Mouse (Mus musculus) midbrain, embryonic 11.5 days (tissue): ENCODE data around the gene Mapk1. TPM values are rescaled to one million over a fixed set of nuclear protein-coding genes. Genes with fewer than 3 reads are reported as not detected.

ENCODE experiments used
- ATAC-seq: fragments of 200-750 bp; cut with Nextera tagmentation; 2 replicates; pipeline ENCODE4 v1.8.0; 2017; ENCODE audit warnings: moderate TSS enrichment, moderate library complexity; ENCODE audit not compliant: low FRiP score
- DNase-seq: peaks from one replicate; pipeline ENCODE4 v3.0.0; 2015; ENCODE audit warnings: low spot score; ENCODE audit errors: missing footprints
- H3K27ac ChIP-seq: fragments of 300-500 bp; sonication (generic); 2 replicates; pipeline ENCODE4 v1.5.1; 2014; ENCODE audit warnings: low read depth, low read length
- H3K27me3 ChIP-seq: fragments of 300-500 bp; sonication (generic); 2 replicates; pipeline ENCODE4 v1.6.1; 2014; ENCODE audit warnings: mild to moderate bottlenecking, low read length, moderate library complexity, mixed read lengths; ENCODE audit not compliant: control insufficient read depth, insufficient read depth
- H3K36me3 ChIP-seq: fragments of 300-500 bp; sonication (generic); 2 replicates; pipeline ENCODE4 v1.6.1; 2014; ENCODE audit warnings: mild to moderate bottlenecking, low read length, moderate library complexity, mixed read lengths; ENCODE audit not compliant: control insufficient read depth, insufficient read depth
- H3K4me1 ChIP-seq: fragments of 300-500 bp; sonication (generic); 2 replicates; pipeline ENCODE4 v1.6.1; 2014; ENCODE audit warnings: low read length; ENCODE audit not compliant: control insufficient read depth, insufficient read depth
- H3K4me2 ChIP-seq: fragments of 300-500 bp; sonication (generic); 2 replicates; pipeline ENCODE4 v1.6.1; 2014; ENCODE audit warnings: mild to moderate bottlenecking, moderate library complexity
- H3K4me3 ChIP-seq: fragments of 300-500 bp; sonication (generic); 2 replicates; pipeline ENCODE4 v1.5.1; 2014; ENCODE audit warnings: low read depth, low read length
- H3K9ac ChIP-seq: fragments of 300-500 bp; sonication (generic); 2 replicates; pipeline ENCODE4 v1.6.1; 2014; ENCODE audit warnings: low read length
- H3K9me3 ChIP-seq: fragments of 300-500 bp; sonication (generic); 2 replicates; pipeline ENCODE4 v1.6.1; 2016; ENCODE audit warnings: low read length; ENCODE audit not compliant: control insufficient read depth
- WGBS: fragments of 180-500 bp; shearing (Covaris S2); extraction: QIAGEN DNeasy Blood & Tissue Kit; methylation state at CpG from one replicate; pipeline ENCODE4 v1.1.7; 2014; 5-methylcytosine and 5-hydroxymethylcytosine counted together
- polyA plus RNA-seq: library from polyadenylated mRNA; unstranded; fragments of >200 nt; fragmentation: Nextera tagmentation; extraction: Ambion mirVana; gene quantifications from 2 replicates; pipeline ENCODE4 v1.2.1, GENCODE M21; 2014

Mapk1 gene
- polyA plus RNA-seq, result 198 and 214 TPM in 2 replicates

GRCm38 (mm10) chr16:16983131-16983533 is at the start of gene Mapk1:
Gene Mapk1, plus strand, starts transcription at chr16:16983382.
- peak within 1 kb of the TSS; percentile 92 for H3K9ac ChIP-seq
- peak within 1 kb of the TSS; percentile 94 for H3K4me3 ChIP-seq
- H3K27ac ChIP-seq, result peak within 1 kb of the TSS; percentile 83
- no peaks in the 10 kb centered on the region for H3K27me3 ChIP-seq
- peak; percentile 99 for ATAC-seq
- H3K9me3 ChIP-seq, result no peaks in the 10 kb centered on the region
- under 1% methylated on average over 35 of the region's 35 CpGs for WGBS
- peaks cover 9% of the 10 kb centered on the region for H3K4me1 ChIP-seq
- H3K4me2 ChIP-seq, result peak within 1 kb of the TSS; percentile 77
- DNase-seq, result peak; percentile 99
- H3K36me3 ChIP-seq, result peaks cover 4% of the 10 kb centered on the region; the same call in 1 of the 2 replicates

- ATAC-seq (no peak), DNase-seq (no peak)
- H3K4me3 ChIP-seq, result no peak overlapping the region
- 0 out of 2 replicates have a peak, but pooled peaks cover 3% of the 10 kb centered on the region for H3K9me3 ChIP-seq
- H3K36me3 ChIP-seq, result no peaks in the 10 kb centered on the region
- no peak overlapping the region for H3K27ac ChIP-seq
- WGBS, result 95% methylated on average over 9 of the region's 9 CpGs
- H3K4me1 ChIP-seq, result no peaks in the 10 kb centered on the region
- H3K27me3 ChIP-seq, result no peaks in the 10 kb centered on the region
- H3K4me2 ChIP-seq, result no peak overlapping the region
- no peak overlapping the region for H3K9ac ChIP-seq
These were observed 43.6 kb upstream of the Mapk1 start for GRCm38 (mm10) chr16:16939543-16939942.

- Histone ChIP-seq H3K4me1 (no peaks in the 10 kb centered on the region), H3K36me3 (no peaks in the 10 kb centered on the region), H3K27me3 (no peaks in the 10 kb centered on the region), H3K9ac (no peak overlapping the region), H3K4me2 (no peak overlapping the region), H3K27ac (no peak overlapping the region), H3K9me3 (0 out of 2 replicates have a peak, but pooled peaks cover 3% of the 10 kb centered on the region), H3K4me3 (no peak overlapping the region)
- DNase-seq, result no peak
- no peak for ATAC-seq
- 93% methylated on average over 2 of the region's 2 CpGs for WGBS
These were observed 42.1 kb upstream of the Mapk1 start for GRCm38 (mm10) chr16:16941078-16941477.

GRCm38 (mm10) chr16:16958575-16958974 is 24.6 kb upstream of the Mapk1 start:
- ATAC-seq, result no peak; the same call in 1 of the 2 replicates
- 15% methylated on average over 2 of the region's 5 CpGs for WGBS
- DNase-seq, result no peak

GRCm38 (mm10) chr16:16959907-16960306 is 23.3 kb upstream of the Mapk1 start:
- ATAC-seq (no peak), DNase-seq (no peak)
- Histone ChIP-seq H3K4me3 (no peak overlapping the region), H3K27me3 (no peaks in the 10 kb centered on the region), H3K9me3 (no peaks in the 10 kb centered on the region), H3K4me2 (no peak overlapping the region), H3K27ac (no peak overlapping the region), H3K4me1 (no peaks in the 10 kb centered on the region), H3K9ac (no peak overlapping the region), H3K36me3 (no peaks in the 10 kb centered on the region)
- WGBS, result 90% methylated on average over 6 of the region's 6 CpGs

More at GRCm38 (mm10) chr16:16958575-16958974, 24.6 kb upstream of the Mapk1 start:
- no peak overlapping the region for H3K27ac ChIP-seq
- no peaks in the 10 kb centered on the region for H3K4me1 ChIP-seq
- H3K9ac ChIP-seq, result no peak overlapping the region
- no peak overlapping the region for H3K4me2 ChIP-seq
- no peak overlapping the region for H3K4me3 ChIP-seq
- no peaks in the 10 kb centered on the region for H3K27me3 ChIP-seq
- no peaks in the 10 kb centered on the region for H3K9me3 ChIP-seq
- H3K36me3 ChIP-seq, result no peaks in the 10 kb centered on the region

GRCm38 (mm10) chr16:16965149-16965548 is 18.0 kb upstream of the Mapk1 start:
- no peaks in the 10 kb centered on the region for H3K27me3 ChIP-seq
- no peak overlapping the region for H3K27ac ChIP-seq
- WGBS, result 75% methylated on average over 1 of the region's 1 CpGs
- H3K4me3 ChIP-seq, result no peak overlapping the region
- H3K36me3 ChIP-seq, result no peaks in the 10 kb centered on the region
- H3K4me2 ChIP-seq, result no peak overlapping the region
- no peak overlapping the region for H3K9ac ChIP-seq
- no peak for ATAC-seq
- no peak for DNase-seq
- no peaks in the 10 kb centered on the region for H3K4me1 ChIP-seq
- H3K9me3 ChIP-seq, result no peaks in the 10 kb centered on the region

- H3K4me1 ChIP-seq, result no peaks in the 10 kb centered on the region
- ATAC-seq, result no peak
- no peaks in the 10 kb centered on the region for H3K9me3 ChIP-seq
- no peaks in the 10 kb centered on the region for H3K27me3 ChIP-seq
- no peak overlapping the region for H3K4me3 ChIP-seq
- H3K4me2 ChIP-seq, result no peak overlapping the region
- no peaks in the 10 kb centered on the region for H3K36me3 ChIP-seq
- no peak for DNase-seq
- no peak overlapping the region for H3K9ac ChIP-seq
- no peak overlapping the region for H3K27ac ChIP-seq
These were observed 16.9 kb upstream of the Mapk1 start for GRCm38 (mm10) chr16:16966290-16966689.

- ATAC-seq, result no peak
- H3K9me3 ChIP-seq, result peaks cover 6% of the 10 kb centered on the region; the same call in 1 of the 2 replicates
- no peak overlapping the region for H3K4me3 ChIP-seq
- no peaks in the 10 kb centered on the region for H3K36me3 ChIP-seq
- H3K27ac ChIP-seq, result no peak overlapping the region
- no peak overlapping the region for H3K4me2 ChIP-seq
- H3K4me1 ChIP-seq, result no peaks in the 10 kb centered on the region
- H3K9ac ChIP-seq, result no peak overlapping the region
- H3K27me3 ChIP-seq, result no peaks in the 10 kb centered on the region
- 82% methylated on average over 3 of the region's 3 CpGs for WGBS
- DNase-seq, result no peak
These were observed 5.1 kb upstream of the Mapk1 start for GRCm38 (mm10) chr16:16978061-16978460.

- H3K27ac ChIP-seq, result no peak overlapping the region
- no peaks in the 10 kb centered on the region for H3K36me3 ChIP-seq
- no peak overlapping the region for H3K9ac ChIP-seq
- ATAC-seq, result no peak
- 87% methylated on average over 2 of the region's 2 CpGs for WGBS
- H3K27me3 ChIP-seq, result no peaks in the 10 kb centered on the region
- no peaks in the 10 kb centered on the region for H3K4me1 ChIP-seq
- no peak overlapping the region for H3K4me2 ChIP-seq
- no peak overlapping the region for H3K4me3 ChIP-seq
- no peak for DNase-seq
- H3K9me3 ChIP-seq, result peaks cover 6% of the 10 kb centered on the region; the same call in 1 of the 2 replicates
These were observed 4.4 kb upstream of the Mapk1 start for GRCm38 (mm10) chr16:16978765-16979164.
